Mouse (Mus musculus) layer of hippocampus, postnatal 14 days (tissue): ENCODE measurements around the gene Ube2v1. TPM values are rescaled to one million over a fixed set of nuclear protein-coding genes. Genes with fewer than 3 reads are reported as not detected.

Experiments used
- DNase-seq, 2 experiments: peaks; one replicate each; pipeline ENCODE4 v3.0.0; 2021 to 2022; ENCODE audit warnings: low spot score in 2 of 2, mixed read lengths in 1 of 2
- long read RNA-seq, 2 experiments: library from polyadenylated mRNA; stranded (forward); transcript quantifications; one replicate each; pipeline ENCODE4 v2.0.0; 2021
- total RNA-seq, 2 experiments: library from RNA; stranded (reverse); gene quantifications; 2 replicates each; pipeline ENCODE4 v1.2.3; 2021

Gene Ube2v1
- 100 to 1,000 TPM; 242 to 247 TPM for total RNA-seq
- long read RNA-seq, experiment 1, transcript Ube2v1-202 (4 exons, 2,041 nt), result major isoform, 366 of 410 reads
- long read RNA-seq, experiment 1, transcript Ube2v1-207 (5 exons, 924 nt), result minor isoform, 9 of 410 reads
- long read RNA-seq, experiment 1, transcript Ube2v1-201 (3 exons, 1,586 nt), result minor isoform, 9 of 410 reads
- long read RNA-seq, experiment 1, partial matches to known transcripts, result 6 of 410 reads
- long read RNA-seq, experiment 1, other reads (novel, unspliced or antisense), result 20 of 410 reads
- long read RNA-seq, experiment 2, transcript Ube2v1-202 (4 exons, 2,041 nt), result major isoform, 506 of 552 reads
- long read RNA-seq, experiment 2, transcript Ube2v1-201 (3 exons, 1,586 nt), result minor isoform, 13 of 552 reads
- long read RNA-seq, experiment 2, partial matches to known transcripts, result 0 of 552 reads
- long read RNA-seq, experiment 2, other reads (novel, unspliced or antisense), result 28 of 552 reads

- peak; percentile 97 to 98 for DNase-seq
Observed at GRCm38 (mm10) chr2:167631591-167632448, at the start of gene Ube2v1. TSS of gene Ube2v1 (minus strand) at chr2:167632095.

- DNase-seq, result no peak
Observed at GRCm38 (mm10) chr2:167680657-167681056, 48.8 kb upstream of the Ube2v1 start.

- peak; percentile 75 to 79 for DNase-seq
Observed at GRCm38 (mm10) chr2:167679902-167680430, 48.1 kb upstream of the Ube2v1 start.

GRCm38 (mm10) chr2:167678600-167678999 lies 46.7 kb upstream of the Ube2v1 start:
- no peak for DNase-seq

GRCm38 (mm10) chr2:167675120-167675909 lies 43.4 kb upstream of the Ube2v1 start:
- no peak for DNase-seq

GRCm38 (mm10) chr2:167672212-167672685 lies 40.4 kb upstream of the Ube2v1 start:
- no peak for DNase-seq

- DNase-seq, result no peak
Observed at GRCm38 (mm10) chr2:167671101-167671633, 39.3 kb upstream of the Ube2v1 start.

GRCm38 (mm10) chr2:167669398-167669797 lies 37.5 kb upstream of the Ube2v1 start:
- no peak for DNase-seq

- DNase-seq, result no peak
Observed at GRCm38 (mm10) chr2:167668426-167668825, 36.5 kb upstream of the Ube2v1 start.

- no peak for DNase-seq
Observed at GRCm38 (mm10) chr2:167665972-167666713, 34.2 kb upstream of the Ube2v1 start.

- no peak for DNase-seq
Observed at GRCm38 (mm10) chr2:167662713-167663112, 30.8 kb upstream of the Ube2v1 start.

GRCm38 (mm10) chr2:167661270-167662203 lies 29.6 kb upstream of the Ube2v1 start, which contains the start of gene Gm20431:
TSS of gene Gm20431 (minus strand) at chr2:167661496.
- peak; percentile 92 to 94 for DNase-seq

- DNase-seq, result no peak
Observed at GRCm38 (mm10) chr2:167660611-167660971, 28.7 kb upstream of the Ube2v1 start.

GRCm38 (mm10) chr2:167659847-167660610 lies 28.1 kb upstream of the Ube2v1 start:
- DNase-seq, result peak in 1 of 2 experiments; percentile 45

GRCm38 (mm10) chr2:167659177-167659846 lies 27.4 kb upstream of the Ube2v1 start:
- DNase-seq, result no peak

GRCm38 (mm10) chr2:167658712-167659111 lies 26.8 kb upstream of the Ube2v1 start:
- DNase-seq, result no peak

GRCm38 (mm10) chr2:167657973-167658372 lies 26.1 kb upstream of the Ube2v1 start:
- DNase-seq, result no peak
